In the genomic region with DNA sequence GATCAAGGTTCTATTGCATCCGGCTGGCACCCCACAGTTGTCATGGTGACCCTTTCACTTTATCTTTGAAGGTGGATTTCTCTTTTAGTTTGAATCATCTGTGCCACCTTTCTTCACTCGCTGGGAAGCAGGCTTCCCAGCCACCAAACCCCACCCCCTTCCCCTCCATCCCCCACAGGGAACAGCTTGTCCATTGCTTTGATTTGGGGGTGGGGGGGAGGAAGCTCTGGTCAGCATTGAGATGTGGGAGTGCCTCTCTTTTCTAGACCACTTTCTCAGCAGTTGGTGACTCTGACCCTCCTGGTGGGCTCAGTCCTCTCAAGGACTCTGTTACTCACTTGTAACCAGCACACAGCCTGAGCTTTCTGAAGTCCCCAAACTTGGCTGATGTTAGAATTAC, we compare ENCODE assay signal across 13 mouse cellular contexts.
DNase-seq lines count a peak whose midpoint lies in the region; ATAC-seq and TF ChIP-seq lines count a peak whose summit lies in the region.
"Had no signal": no experiment of that assay in that cellular context is flagged by ENCODE, and none has a peak within 500 bp of the region (broad histone marks: within the 10 kb centered on the region; RNA-seq: fewer than 3 reads in every experiment).

No protein-coding gene starts in this region.

- in situ Hi-C loops in ES-E14 (cut with MboI; ENCODE audit: low sequenced_read_pairs in 2 of 2, unreplicated experiment in 2 of 2): no loop called here

- no peaks in the 10 kb centered on the region for H3K9me3 ChIP-seq in intestine, embryonic 14.5 days (ENCODE audit: control insufficient read depth, low read length)
- no peaks in the 10 kb centered on the region for H3K9me3 ChIP-seq in intestine, embryonic 16.5 days (ENCODE audit: control insufficient read depth, low read length)
- H3K9me3 ChIP-seq in ES-E14 (ENCODE audit: control insufficient read depth, insufficient read depth, low read depth, low read length): no peaks in the 10 kb centered on the region
- H3K9me3 ChIP-seq in forebrain, embryonic 13.5 days (replicated peaks): no peaks in the 10 kb centered on the region
- no peaks in the 10 kb centered on the region for H3K9me3 ChIP-seq in midbrain, embryonic 12.5 days

- peak overlapping the region; percentile 85; the same call in 1 of the 2 replicates for H3K27ac ChIP-seq in intestine, embryonic 14.5 days (ENCODE audit: low read depth)
- no peak overlapping the region for H3K27ac ChIP-seq in intestine, embryonic 16.5 days (ENCODE audit: low read length)
- peak overlapping the region; percentile 66 for H3K27ac ChIP-seq in ES-E14 (ENCODE audit: insufficient read depth, low read depth, low read length, poor library complexity, severe bottlenecking)
- H3K27ac ChIP-seq in forebrain, embryonic 13.5 days: peak overlapping the region; percentile 95
- H3K27ac ChIP-seq in midbrain, embryonic 12.5 days (replicated peaks): peak overlapping the region; percentile 89; the same call in 1 of the 2 replicates

- H3K36me3 ChIP-seq in intestine, embryonic 14.5 days (ENCODE audit: control insufficient read depth, insufficient read depth, low read length): peaks cover 48% of the 10 kb centered on the region
- peaks cover 12% of the 10 kb centered on the region; the same call in 1 of the 2 replicates for H3K36me3 ChIP-seq in intestine, embryonic 16.5 days (ENCODE audit: control insufficient read depth, insufficient read depth, low read length)
- no peaks in the 10 kb centered on the region for H3K36me3 ChIP-seq in ES-E14 (ENCODE audit: control insufficient read depth, insufficient read depth, low read length, poor library complexity, severe bottlenecking)
- H3K36me3 ChIP-seq in forebrain, embryonic 13.5 days (ENCODE audit: poor library complexity, severe bottlenecking): peaks cover 19% of the 10 kb centered on the region
- H3K36me3 ChIP-seq in midbrain, embryonic 12.5 days: no peaks in the 10 kb centered on the region

- no peak overlapping the region for H3K4me2 ChIP-seq in intestine, embryonic 14.5 days (ENCODE audit: low read length)
- no peak overlapping the region for H3K4me2 ChIP-seq in intestine, embryonic 16.5 days (ENCODE audit: low read depth, low read length)
- H3K4me2 ChIP-seq in forebrain, embryonic 13.5 days: no peak overlapping the region
- H3K4me2 ChIP-seq in midbrain, embryonic 12.5 days (replicated peaks): no peak overlapping the region

- no peak for DNase-seq in intestine, embryonic 14.5 days (ENCODE audit: low spot score)
- DNase-seq in ES-E14 (ENCODE audit: low read depth, low spot score): no peak
- DNase-seq in gastrocnemius, postnatal 10 days: no peak
- DNase-seq in spleen, postnatal 36 days (ENCODE audit: low spot score in 2 of 2): no peak
- no peak for DNase-seq in urinary bladder, adult 18-20 months (ENCODE audit: low spot score in 2 of 2)
- DNase-seq: kidney, adult 8-10 months; lung, postnatal 10 days; right cerebral cortex, postnatal 14 days had no signal

- no peaks in the 10 kb centered on the region for H3K27me3 ChIP-seq in intestine, embryonic 14.5 days (replicated peaks; ENCODE audit: control insufficient read depth, insufficient read depth, low read length)
- no peaks in the 10 kb centered on the region for H3K27me3 ChIP-seq in intestine, embryonic 16.5 days (replicated peaks; ENCODE audit: control insufficient read depth, insufficient read depth, low read length)
- no peaks in the 10 kb centered on the region for H3K27me3 ChIP-seq in forebrain, embryonic 13.5 days
- H3K27me3 ChIP-seq in midbrain, embryonic 12.5 days: 0 out of 2 replicates have a peak, but pooled peaks cover 8% of the 10 kb centered on the region
- H3K27me3 ChIP-seq: CH12.LX had no signal

- 41% methylated on average over 2 of the region's 2 CpGs for WGBS in intestine, embryonic 14.5 days
- WGBS in intestine, embryonic 16.5 days: 49% methylated on average over 2 of the region's 2 CpGs
- WGBS in forebrain, embryonic 13.5 days: 35% methylated on average over 2 of the region's 2 CpGs
- WGBS in midbrain, embryonic 12.5 days: 45% methylated on average over 2 of the region's 2 CpGs

- ATAC-seq in intestine, embryonic 14.5 days (replicated peaks; ENCODE audit: low FRiP score, low TSS enrichment, low read depth): no peak
- ATAC-seq in intestine, embryonic 16.5 days: no peak
- no peak for ATAC-seq in forebrain, embryonic 13.5 days
- ATAC-seq in midbrain, embryonic 12.5 days (ENCODE audit: low FRiP score, low read depth): no peak

- H3K4me3 ChIP-seq in intestine, embryonic 14.5 days (ENCODE audit: low read depth, low read length): no peak overlapping the region
- H3K4me3 ChIP-seq in intestine, embryonic 16.5 days (ENCODE audit: low read length): no peak overlapping the region
- H3K4me3 ChIP-seq in ES-E14 (ENCODE audit: insufficient read depth in 1 of 2, low read depth in 1 of 2, low read length in 2 of 2, poor library complexity in 1 of 2, severe bottlenecking in 1 of 2): peak overlapping the region in 1 of 2 experiments; percentile 19; a peak in 1 of 4 replicates
- H3K4me3 ChIP-seq in forebrain, embryonic 13.5 days: no peak overlapping the region
- no peak overlapping the region for H3K4me3 ChIP-seq in midbrain, embryonic 12.5 days
- H3K4me3 ChIP-seq: myocyte had no signal

- no peak overlapping the region for H3K9ac ChIP-seq in intestine, embryonic 14.5 days (ENCODE audit: low read length)
- H3K9ac ChIP-seq in intestine, embryonic 16.5 days (ENCODE audit: low read depth, low read length): no peak overlapping the region
- peak overlapping the region; percentile 8; the same call in 1 of the 2 replicates for H3K9ac ChIP-seq in ES-E14 (ENCODE audit: insufficient read depth, low read depth, low read length, poor library complexity, severe bottlenecking)
- no peak overlapping the region for H3K9ac ChIP-seq in forebrain, embryonic 13.5 days
- H3K9ac ChIP-seq in midbrain, embryonic 12.5 days (replicated peaks): no peak overlapping the region

- peaks cover 65% of the 10 kb centered on the region for H3K4me1 ChIP-seq in intestine, embryonic 14.5 days (replicated peaks; ENCODE audit: control insufficient read depth, insufficient read depth, low read length)
- peaks cover 48% of the 10 kb centered on the region for H3K4me1 ChIP-seq in intestine, embryonic 16.5 days (ENCODE audit: control insufficient read depth, insufficient read depth, low read length)
- H3K4me1 ChIP-seq in ES-E14 (ENCODE audit: control insufficient read depth in 2 of 2, insufficient read depth in 2 of 2, low read length in 2 of 2, poor library complexity in 1 of 2): peaks cover 17 to 58% of the 10 kb centered on the region in 2 experiments
- H3K4me1 ChIP-seq in forebrain, embryonic 13.5 days: peaks cover 67% of the 10 kb centered on the region
- H3K4me1 ChIP-seq in midbrain, embryonic 12.5 days: peaks cover 72% of the 10 kb centered on the region

TF ChIP-seq in ES-E14, 5 proteins besides CTCF, POLR2A, EP300 and RAD21:
- TF ChIP-seq HCFC1 (IDR thresholded peaks at IDR 0.05; ENCODE audit: borderline replicate concordance, insufficient read depth, low read length) (no peak), ZC3H11A (IDR thresholded peaks at IDR 0.05; ENCODE audit: borderline replicate concordance, low read depth, low read length) (no peak), CHD2 (IDR thresholded peaks at IDR 0.05; ENCODE audit: low read depth, low read length) (no peak)
TF ChIP-seq in ES-E14: peak in this region for 0.
